Mouse (Mus musculus) urinary bladder, postnatal 25 days (tissue): ENCODE measurements around the gene Ppib.

ENCODE experiments used
- DNase-seq: peaks from one replicate; pipeline ENCODE4 v3.0.0; 2022; ENCODE audit warnings: low spot score

Gene Ppib

DNA sequence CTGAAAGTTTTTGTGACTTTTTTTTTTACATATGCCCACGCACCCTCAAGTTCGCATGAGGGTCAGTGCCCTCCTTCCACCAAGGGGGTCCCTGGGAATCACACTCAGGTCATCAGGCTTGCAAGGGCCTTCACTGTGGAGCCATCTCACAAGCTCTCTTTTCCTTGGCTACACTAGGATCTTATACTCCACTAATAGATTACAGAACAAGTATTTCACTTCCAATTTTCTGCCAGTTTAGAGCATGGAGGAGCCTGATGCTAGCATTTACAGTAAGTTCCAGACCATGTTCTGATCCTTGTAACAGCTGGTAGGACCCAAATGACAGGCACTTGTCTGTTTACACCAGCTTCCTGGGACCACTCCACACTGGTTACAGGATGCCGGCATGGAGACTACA, 18.1 kb downstream of the Ppib start:
- DNase-seq, result no peak

DNA sequence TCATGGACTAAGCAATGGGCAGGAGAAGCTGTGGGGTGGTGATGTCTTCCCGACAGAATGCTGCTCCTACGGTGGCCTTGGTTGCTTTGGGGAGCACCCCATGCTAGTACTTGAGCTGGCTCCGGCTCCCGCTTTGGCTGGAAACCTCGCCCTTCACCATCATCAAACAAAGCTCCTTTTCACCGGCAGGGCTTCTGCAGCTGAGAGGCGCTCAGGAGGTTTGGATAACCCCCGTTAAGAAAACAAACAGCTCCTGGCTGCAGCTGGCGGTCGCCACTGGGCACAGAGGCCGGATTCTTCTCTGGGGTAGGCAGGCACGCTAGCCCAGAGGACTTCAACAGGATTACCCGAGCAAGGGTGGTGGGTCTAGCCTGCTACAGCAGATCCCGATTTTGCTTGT, 18.5 kb downstream of the Ppib start:
- DNase-seq, result no peak

DNA sequence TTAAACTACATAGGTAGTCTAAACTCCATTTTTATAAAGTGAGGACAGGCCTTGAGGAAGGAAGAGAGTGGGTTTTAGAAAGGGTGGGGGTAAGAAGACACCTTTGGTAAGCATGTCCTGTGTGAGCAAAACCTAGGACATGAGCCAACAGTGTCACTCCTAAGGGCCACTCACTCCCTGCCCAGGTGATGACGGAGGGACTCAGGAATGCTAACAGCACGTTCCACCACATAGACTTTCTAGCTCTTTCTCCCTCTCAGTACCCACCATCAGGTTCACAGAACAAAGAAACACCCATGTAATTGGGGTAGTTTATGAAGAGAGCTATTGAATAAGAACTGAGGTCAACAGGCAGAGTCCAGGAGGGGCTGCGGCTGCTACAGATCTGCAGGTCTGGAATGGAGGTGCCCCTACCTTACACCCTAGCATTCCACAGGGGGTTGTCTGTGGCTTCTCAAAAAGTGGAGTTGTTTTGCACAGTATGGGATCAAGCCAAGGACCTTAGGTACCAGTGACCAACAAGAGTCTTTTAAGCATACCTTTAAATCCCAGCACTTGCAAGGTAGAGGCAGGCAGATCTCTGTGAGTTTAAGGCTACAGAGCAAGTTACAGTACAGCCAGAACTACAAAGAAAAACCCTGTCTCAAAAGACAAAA, 20.9 kb downstream of the Ppib start:
- no peak for DNase-seq

DNA sequence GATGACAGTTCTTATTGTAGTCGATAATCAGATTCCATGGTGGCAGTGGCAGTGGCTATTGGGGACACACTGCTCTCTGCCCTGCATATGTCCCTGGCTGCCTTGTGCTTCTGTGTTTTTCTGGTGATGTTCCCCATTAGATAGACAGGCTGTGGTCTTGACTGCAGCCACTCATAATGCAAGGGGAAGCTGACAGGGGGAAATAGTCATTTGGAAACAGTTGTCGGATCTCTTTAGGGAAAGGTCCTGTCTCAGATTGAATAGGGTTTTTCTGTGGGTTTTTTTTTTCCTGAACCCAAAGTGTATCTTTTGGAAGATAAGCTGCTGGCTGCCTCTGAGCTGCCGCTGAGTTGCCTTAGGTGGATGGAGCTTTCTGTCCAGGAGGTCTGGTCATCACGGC, 22.0 kb downstream of the Ppib start:
- no peak for DNase-seq

DNA sequence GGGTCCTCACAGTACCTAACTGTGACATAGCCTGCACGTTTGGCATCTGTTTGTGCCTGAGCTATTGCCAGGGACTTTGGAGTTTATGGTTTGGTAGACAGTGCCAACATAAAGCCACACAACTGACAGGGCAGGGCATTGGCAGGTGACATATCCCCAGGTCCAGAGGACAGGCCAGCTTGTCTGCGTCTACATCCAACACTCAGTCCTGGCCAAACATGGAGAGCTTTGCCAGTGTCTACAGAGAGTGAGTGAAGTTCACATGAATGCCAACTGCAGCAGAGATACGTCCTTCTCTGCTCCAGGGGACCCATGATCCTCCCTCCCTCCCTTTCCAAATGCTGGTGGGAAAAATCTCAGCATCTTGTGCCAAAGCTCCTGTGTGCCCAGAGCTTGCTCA, 24.1 kb downstream of the Ppib start:
- no peak for DNase-seq

DNA sequence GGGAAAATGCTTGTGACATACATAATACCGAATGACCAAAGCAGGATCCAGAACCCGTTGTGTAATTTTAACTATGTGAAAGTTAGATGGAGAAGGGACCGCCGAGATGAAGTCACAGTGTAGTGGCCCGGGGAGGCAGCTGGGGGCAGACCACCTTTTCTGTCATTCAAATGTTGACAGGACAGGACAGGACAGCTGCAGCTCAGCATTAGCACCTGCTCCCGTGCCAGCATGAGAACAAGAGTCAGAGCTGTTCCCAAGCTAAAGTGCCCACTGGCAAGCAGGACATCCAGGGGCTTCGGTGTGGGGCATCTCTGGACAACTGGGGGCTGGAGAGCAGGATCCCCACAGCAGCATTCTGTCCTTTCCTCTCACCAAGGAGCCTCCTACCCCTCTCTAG, 27.0 kb downstream of the Ppib start:
- DNase-seq, result no peak

DNA sequence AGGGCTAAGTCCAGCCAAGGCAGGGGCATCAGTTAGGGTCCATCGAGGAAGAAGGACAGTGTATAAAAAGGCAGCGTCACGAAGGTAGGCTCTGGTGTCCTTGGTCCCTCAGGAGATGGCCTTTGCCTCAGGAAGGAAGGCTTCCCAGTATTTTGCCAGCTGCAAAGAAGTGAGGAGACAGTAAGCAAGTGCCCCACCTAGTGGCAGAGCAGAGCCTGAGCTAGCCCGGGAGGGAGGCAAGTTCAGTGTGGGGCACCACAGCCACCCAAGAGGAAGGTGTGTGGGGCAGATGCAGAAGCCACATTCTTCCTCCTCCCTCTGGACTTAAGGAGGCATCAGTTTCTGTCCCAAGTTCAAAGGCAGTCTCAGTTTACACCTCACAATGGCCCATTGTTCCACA, 28.4 kb downstream of the Ppib start:
- DNase-seq, result peak; percentile 31

DNA sequence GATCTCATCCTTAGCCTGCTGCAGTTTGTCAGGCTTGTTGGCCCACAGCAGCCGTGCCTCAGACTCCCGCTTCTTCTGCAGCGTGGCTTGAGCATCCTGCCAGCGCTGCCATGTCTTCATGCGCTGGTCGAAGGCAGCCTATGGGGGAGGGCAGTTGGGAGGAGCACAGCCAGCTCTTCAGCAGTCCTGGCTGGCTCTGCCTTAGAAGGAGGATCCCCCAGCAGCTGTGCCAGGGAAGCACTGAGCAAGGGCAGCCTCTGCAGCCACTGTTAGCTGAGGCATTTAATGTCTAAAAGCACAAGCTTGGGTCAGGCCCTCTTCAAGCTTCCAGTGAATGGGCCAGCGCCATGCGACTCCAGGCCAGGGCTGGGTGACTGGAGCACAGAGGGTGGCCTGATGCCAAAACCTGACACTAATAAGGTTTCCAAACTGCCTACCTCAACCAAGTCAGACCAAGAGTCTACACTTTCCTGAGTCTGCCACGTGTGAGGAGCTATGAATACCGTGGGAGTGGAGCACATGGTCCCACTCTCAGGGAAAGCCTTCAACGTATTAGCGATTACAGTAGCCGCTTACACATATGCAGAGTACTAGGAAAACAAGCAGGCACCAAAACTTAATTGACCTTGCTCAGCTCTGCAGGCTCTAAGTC, 30.7 kb downstream of the Ppib start:
- no peak for DNase-seq

DNA sequence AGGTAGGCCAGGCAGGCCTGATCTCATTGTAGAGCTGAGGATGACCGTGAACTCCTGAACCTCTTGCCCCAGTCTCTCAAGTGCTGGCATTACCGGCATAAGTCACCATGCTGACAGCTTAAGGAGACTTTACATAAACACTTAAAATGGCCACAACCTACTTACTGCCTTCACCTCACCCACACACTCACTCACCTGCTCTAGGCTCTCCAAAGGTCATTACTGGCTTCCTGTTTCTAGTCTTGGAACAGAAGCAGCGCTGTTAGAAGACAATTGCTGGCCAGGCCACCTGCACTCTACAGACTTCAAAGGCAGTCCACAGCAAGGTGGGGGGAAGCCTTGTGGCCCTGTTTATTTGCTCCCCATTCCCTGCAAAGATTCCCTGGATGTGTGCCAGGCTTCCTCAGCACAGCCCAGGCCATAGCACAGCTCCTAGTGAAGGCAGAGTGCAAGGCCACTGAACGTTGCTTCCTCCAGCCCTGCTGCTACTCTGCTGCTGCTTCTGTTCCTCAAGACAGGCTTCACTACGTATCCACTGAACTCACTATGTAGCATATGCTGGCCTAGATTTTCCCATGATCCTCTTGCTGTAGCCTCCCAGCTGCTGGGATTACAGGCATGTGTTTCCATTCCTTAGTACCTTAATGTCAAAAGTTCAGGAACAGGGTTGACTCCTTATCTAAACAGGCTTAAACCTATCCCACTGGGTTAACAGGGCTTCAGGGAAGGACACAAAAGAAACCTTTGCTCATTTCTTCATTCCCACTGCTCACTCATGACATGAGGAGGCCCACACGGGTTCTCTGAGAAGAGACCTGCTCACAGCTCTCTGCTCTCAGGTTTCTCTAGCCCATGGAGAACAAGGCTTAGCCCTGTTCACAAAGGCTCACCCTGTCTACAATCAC, 31.6 kb downstream of the Ppib start:
- DNase-seq, result no peak

DNA sequence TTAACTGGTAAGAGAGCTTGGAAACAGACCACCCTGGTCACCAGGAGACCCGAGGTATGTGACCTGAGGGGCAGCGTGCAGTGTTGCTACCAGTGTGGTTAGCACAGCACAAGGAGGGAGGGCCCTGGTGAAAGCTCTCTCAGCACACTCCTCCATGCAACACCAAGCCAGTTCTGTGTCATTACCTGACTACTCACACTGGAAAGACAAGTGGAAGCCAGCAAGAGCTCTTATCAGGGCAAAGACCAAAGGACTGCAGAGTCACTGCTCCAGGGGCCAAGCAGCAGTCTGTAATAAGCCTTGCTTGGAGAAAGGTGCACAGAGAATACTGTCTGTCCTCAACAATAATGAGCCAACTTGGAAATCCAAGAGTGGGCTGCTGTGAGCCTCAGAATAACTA, 32.6 kb downstream of the Ppib start:
- DNase-seq, result no peak

DNA sequence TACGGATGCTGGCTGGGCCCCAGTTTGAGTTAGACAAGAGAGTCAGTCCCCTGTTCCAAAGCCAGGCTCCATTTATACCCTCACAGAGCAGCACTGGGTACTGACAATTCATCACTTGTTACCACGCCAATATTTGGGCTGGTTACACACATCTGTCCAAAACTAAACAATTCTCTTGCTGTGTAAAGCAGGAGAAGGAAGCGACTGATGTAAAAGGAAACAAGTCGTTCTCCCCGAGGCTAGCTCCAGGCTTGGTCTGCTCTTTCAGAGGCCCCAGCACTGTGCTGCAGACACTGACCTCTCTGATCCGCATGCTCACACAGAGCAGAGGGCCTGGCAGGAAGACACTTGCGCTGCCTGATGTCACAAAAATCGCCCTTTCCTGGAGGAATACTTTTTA, 41.6 kb downstream of the Ppib start:
- DNase-seq, result no peak

DNA sequence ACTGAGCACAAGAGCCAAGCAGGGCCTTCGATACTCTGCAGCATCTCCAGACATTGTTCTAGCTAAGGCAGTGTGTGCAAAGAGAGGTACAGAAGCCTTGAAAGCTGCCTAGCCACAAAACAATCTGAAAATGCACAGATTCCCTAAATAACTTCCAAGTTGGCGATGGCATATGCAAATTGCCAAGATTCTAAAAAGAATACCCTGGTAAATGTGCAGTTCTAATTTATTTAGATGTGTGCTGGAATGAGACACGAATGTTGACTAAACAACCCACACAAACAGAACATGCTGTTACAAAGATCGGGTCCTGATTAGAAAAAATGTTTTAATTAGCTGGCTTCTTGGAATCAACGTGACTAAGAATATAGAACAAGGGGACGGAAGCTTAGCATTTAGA, 42.6 kb downstream of the Ppib start:
- DNase-seq, result no peak

DNA sequence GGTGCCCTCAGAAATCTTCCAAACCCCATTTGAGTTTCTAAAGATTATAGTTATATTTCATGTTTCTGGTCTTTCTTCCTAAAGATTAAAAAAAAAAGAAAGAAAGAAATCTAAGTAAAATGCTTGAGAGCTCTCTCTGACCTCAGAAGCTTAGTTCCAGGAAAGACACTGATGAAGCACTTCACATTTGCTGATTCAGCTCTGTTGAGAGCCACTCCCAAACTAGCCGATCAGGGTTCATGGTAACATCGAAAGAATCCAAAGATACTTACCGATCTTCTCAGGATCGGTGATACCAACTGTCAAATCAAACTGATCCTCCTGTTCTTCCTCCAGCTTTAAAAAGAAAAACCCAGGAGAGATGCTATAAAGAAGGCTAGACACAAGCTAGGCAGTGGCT, 44.6 kb downstream of the Ppib start:
- no peak for DNase-seq

DNA sequence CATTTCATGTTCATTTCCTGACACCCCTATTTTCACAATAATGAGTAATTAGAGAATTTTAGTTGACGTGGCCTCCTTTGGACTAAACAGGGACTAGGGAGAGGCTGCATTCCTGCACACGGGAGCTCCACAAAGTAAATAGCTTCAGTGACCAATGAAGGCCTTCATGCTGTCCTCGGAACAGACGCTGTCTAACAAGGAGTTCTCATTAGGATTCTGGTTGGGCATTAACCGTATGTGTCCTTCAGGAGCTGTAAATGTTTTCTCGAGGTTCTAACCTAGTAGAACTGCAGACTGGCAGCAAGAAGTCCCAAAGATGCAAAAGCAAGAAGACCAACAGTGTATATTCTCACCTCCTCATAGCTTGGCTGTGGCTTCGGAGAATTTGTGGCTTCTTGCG, 45.1 kb downstream of the Ppib start:
- no peak for DNase-seq

DNA sequence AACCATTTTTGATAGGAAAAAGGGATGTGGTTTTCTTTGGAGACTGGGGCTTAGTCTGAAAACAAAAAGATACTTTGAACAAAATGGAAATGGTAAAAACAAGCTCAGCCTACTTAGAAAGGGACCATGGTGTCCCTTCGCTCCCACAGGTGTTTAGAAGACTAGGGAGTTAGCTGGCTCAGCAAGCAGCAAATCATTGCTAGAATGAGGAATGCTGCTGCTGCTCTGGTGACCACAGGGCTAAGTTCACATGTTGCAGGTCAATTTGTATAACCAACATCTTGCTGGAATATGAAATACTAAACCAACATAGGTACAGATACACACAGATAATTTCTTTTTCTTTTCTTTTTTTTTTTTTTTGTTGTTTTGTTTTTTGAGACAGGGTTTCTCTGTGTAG, 49.6 kb downstream of the Ppib start:
- DNase-seq, result no peak

DNA sequence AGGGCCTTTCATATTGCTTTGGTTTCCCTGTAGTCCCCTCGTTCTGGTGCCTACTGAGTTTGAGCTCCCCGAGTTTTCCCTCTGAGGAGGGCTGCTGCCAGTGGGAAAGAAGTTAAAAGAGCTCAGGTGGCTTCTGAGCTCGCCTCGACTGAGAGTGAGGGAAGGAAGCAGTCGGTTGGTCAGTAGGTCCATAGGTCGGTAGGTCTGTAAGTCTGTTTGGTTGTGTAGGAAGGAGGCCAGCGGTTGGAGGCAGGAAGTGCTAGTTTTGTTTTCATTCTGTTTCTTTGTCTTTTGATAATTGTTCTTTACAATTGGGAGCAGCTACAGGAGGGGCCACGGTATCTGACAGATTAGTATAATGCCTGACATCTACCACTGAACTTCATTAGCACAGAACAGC, 50.1 kb downstream of the Ppib start:
- DNase-seq, result no peak

DNA sequence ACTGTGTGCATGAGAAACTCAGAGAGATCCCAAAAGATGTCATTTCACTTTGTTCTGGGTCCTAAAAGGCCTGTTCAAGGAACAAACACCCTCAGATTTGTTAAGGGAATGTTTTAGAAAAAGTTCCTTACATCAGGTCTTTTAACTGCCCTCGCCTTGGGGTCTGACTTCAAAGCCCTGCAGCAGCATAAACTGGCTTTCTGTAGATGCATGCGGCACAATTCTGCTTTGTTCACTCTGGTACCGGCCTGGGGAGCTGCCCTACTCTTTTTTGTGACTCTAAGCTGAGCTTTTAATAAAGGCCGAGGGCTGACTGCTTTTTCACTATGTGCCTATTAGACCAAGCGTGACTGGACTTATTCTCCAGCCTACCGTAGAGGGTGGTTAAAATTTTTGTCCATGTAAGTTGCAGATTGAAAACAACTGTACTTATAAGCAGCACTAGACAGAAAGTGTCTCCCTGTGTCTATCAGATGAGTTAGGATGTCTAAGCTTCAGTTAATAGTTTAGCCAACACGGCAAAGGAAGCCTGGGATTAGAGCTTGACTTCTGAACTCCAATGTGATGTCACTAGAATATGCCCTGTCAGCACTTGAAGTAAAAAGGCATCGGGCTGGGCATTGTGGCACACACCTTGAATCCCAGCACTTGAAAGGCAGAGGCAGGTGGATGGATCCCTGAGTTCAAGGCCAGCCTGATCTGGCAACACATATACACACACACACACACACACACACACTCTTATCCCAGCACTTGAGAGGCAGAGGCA, 50.8 kb downstream of the Ppib start:
- no peak for DNase-seq

DNA sequence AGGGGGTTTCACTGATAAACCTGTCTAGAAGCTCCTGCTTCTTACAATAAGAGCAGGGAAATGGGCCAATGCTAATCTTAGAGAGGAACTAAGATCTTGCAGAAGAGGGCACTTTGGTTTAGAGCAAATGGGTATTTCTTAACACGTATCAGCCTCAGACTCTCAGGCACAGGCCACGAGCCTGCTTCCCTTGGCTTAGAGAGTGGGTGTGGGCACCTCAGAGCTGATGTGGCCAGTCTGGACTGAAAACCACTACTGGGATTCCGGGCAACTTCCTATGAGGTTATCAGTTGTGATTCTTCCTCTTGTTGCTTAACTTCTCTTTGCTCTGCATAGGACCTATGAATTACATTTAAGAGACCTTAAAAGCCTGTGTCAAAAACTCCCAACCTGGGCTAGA, 54.3 kb downstream of the Ppib start:
- no peak for DNase-seq
